Mouse (Mus musculus) midbrain, embryonic 16.5 days (tissue): ENCODE results near the gene Upp2. TPM values are rescaled to one million over a fixed set of nuclear protein-coding genes. Genes with fewer than 3 reads are reported as not detected.

Experiments used
- ATAC-seq: fragments of 200-750 bp; cut with Nextera tagmentation; 2 replicates; pipeline ENCODE4 v1.8.0; 2017; ENCODE audit warnings: moderate TSS enrichment
- H3K27ac ChIP-seq: fragments of 300-500 bp; sonication (generic); 2 replicates; pipeline ENCODE4 v1.5.1; 2014; ENCODE audit warnings: mild to moderate bottlenecking, low read length, mixed read lengths
- H3K27me3 ChIP-seq: fragments of 300-500 bp; sonication (generic); 2 replicates; pipeline ENCODE4 v1.6.1; 2014; ENCODE audit warnings: low read depth, low read length, mixed read lengths; ENCODE audit not compliant: control insufficient read depth, insufficient read depth
- H3K36me3 ChIP-seq: fragments of 300-500 bp; sonication (generic); 2 replicates; pipeline ENCODE4 v1.6.1; 2014; ENCODE audit warnings: mild to moderate bottlenecking, low read length, moderate library complexity, mixed read lengths; ENCODE audit not compliant: control insufficient read depth, insufficient read depth
- H3K4me1 ChIP-seq: fragments of 300-500 bp; sonication (generic); 2 replicates; pipeline ENCODE4 v1.6.1; 2014; ENCODE audit warnings: mild to moderate bottlenecking, low read length, mixed read lengths; ENCODE audit not compliant: control insufficient read depth, insufficient read depth
- H3K4me2 ChIP-seq: fragments of 300-500 bp; sonication (generic); 2 replicates; pipeline ENCODE4 v1.6.1; 2014; ENCODE audit warnings: mild to moderate bottlenecking, low read length, mixed read lengths
- H3K4me3 ChIP-seq: fragments of 300-500 bp; sonication (generic); 2 replicates; pipeline ENCODE4 v1.5.1; 2014; ENCODE audit warnings: low read depth, mild to moderate bottlenecking, low read length, moderate library complexity, mixed read lengths
- H3K9ac ChIP-seq: fragments of 300-500 bp; sonication (generic); 2 replicates; pipeline ENCODE4 v1.6.1; 2014; ENCODE audit warnings: low read depth, low read length, mixed read lengths
- H3K9me3 ChIP-seq: fragments of 300-500 bp; sonication (generic); replicated peaks from 2 replicates; pipeline ENCODE4 v1.6.1; 2014; ENCODE audit warnings: mild to moderate bottlenecking, low read length, mixed read lengths; ENCODE audit not compliant: control insufficient read depth, poor library complexity, severe bottlenecking
- WGBS: fragments of 180-500 bp; shearing (Covaris S2); extraction: QIAGEN DNeasy Blood & Tissue Kit; methylation state at CpG from one replicate; pipeline ENCODE4 v1.1.7; 2014; 5-methylcytosine and 5-hydroxymethylcytosine counted together
- polyA plus RNA-seq: library from polyadenylated mRNA; unstranded; fragments of >200 nt; fragmentation: Nextera tagmentation; extraction: Ambion mirVana; gene quantifications from 2 replicates; pipeline ENCODE4 v1.2.1, GENCODE M21; 2015

Gene Upp2
- polyA plus RNA-seq, 1 experiment from 2014 or later: 16.6 TPM

- Histone ChIP-seq H3K27ac (no peak overlapping the region), H3K4me3 (no peak overlapping the region), H3K9me3 (no peaks in the 10 kb centered on the region), H3K4me1 (peaks cover 6% of the 10 kb centered on the region; the same call in 1 of the 2 replicates), H3K36me3 (no peaks in the 10 kb centered on the region), H3K9ac (no peak overlapping the region), H3K4me2 (no peak overlapping the region), H3K27me3 (no peaks in the 10 kb centered on the region)
- ATAC-seq: no peak
- 81% methylated on average over 12 of the region's 12 CpGs for WGBS
These were observed 98.2 kb downstream of the Upp2 start for GRCm38 (mm10) chr2:58665081-58665814.

GRCm38 (mm10) chr2:58667298-58667697 is 100.2 kb downstream of the Upp2 start:
- H3K4me2 ChIP-seq: no peak overlapping the region
- H3K9ac ChIP-seq: no peak overlapping the region
- WGBS: 64% methylated on average over 3 of the region's 3 CpGs
- H3K9me3 ChIP-seq: peaks cover 3% of the 10 kb centered on the region; the same call in 1 of the 2 replicates
- ATAC-seq: peak; percentile 49; the same call in 1 of the 2 replicates
- H3K4me1 ChIP-seq: no peaks in the 10 kb centered on the region
- H3K27me3 ChIP-seq: no peaks in the 10 kb centered on the region
- no peak overlapping the region for H3K4me3 ChIP-seq
- H3K27ac ChIP-seq: no peak overlapping the region
- H3K36me3 ChIP-seq: no peaks in the 10 kb centered on the region

- Histone ChIP-seq H3K9me3 (peaks cover 3% of the 10 kb centered on the region; the same call in 1 of the 2 replicates), H3K4me1 (no peaks in the 10 kb centered on the region), H3K4me2 (no peak overlapping the region), H3K27me3 (no peaks in the 10 kb centered on the region), H3K27ac (no peak overlapping the region), H3K4me3 (no peak overlapping the region), H3K36me3 (no peaks in the 10 kb centered on the region), H3K9ac (no peak overlapping the region)
- ATAC-seq: 0 out of 2 replicates have a peak, but pooled peaks have one; percentile 49
- 55% methylated on average over 9 of the region's 9 CpGs for WGBS
These were observed 100.9 kb downstream of the Upp2 start for GRCm38 (mm10) chr2:58667991-58668390.

GRCm38 (mm10) chr2:58669114-58669513 is 102.0 kb downstream of the Upp2 start:
- no peaks in the 10 kb centered on the region for H3K4me1 ChIP-seq
- no peak overlapping the region for H3K4me2 ChIP-seq
- H3K36me3 ChIP-seq: no peaks in the 10 kb centered on the region
- no peak overlapping the region for H3K4me3 ChIP-seq
- 93% methylated on average over 3 of the region's 3 CpGs for WGBS
- no peak overlapping the region for H3K9ac ChIP-seq
- H3K27ac ChIP-seq: no peak overlapping the region
- peaks cover 8% of the 10 kb centered on the region; the same call in 1 of the 2 replicates for H3K9me3 ChIP-seq
- ATAC-seq: no peak
- H3K27me3 ChIP-seq: no peaks in the 10 kb centered on the region

- peaks cover 8% of the 10 kb centered on the region; the same call in 1 of the 2 replicates for H3K9me3 ChIP-seq
- ATAC-seq: no peak
- H3K27ac ChIP-seq: no peak overlapping the region
- no peaks in the 10 kb centered on the region for H3K27me3 ChIP-seq
- WGBS: 86% methylated on average over 2 of the region's 2 CpGs
- H3K9ac ChIP-seq: no peak overlapping the region
- H3K4me2 ChIP-seq: no peak overlapping the region
- H3K4me1 ChIP-seq: no peaks in the 10 kb centered on the region
- no peaks in the 10 kb centered on the region for H3K36me3 ChIP-seq
- H3K4me3 ChIP-seq: no peak overlapping the region
These were observed 105.4 kb downstream of the Upp2 start for GRCm38 (mm10) chr2:58672520-58672919.

GRCm38 (mm10) chr2:58679968-58680367 is 112.9 kb downstream of the Upp2 start:
- Histone ChIP-seq H3K27ac (no peak overlapping the region), H3K27me3 (no peaks in the 10 kb centered on the region), H3K9ac (no peak overlapping the region), H3K4me2 (no peak overlapping the region), H3K4me3 (no peak overlapping the region), H3K4me1 (no peaks in the 10 kb centered on the region), H3K9me3 (no peaks in the 10 kb centered on the region), H3K36me3 (no peaks in the 10 kb centered on the region)
- WGBS: 86% methylated on average over 12 of the region's 12 CpGs
- no peak for ATAC-seq

- Histone ChIP-seq H3K36me3 (no peaks in the 10 kb centered on the region), H3K9me3 (no peaks in the 10 kb centered on the region), H3K27ac (no peak overlapping the region), H3K9ac (no peak overlapping the region), H3K27me3 (no peaks in the 10 kb centered on the region), H3K4me2 (no peak overlapping the region), H3K4me1 (no peaks in the 10 kb centered on the region), H3K4me3 (no peak overlapping the region)
- 35% methylated on average over 6 of the region's 6 CpGs for WGBS
- peak; percentile 60; the same call in 1 of the 2 replicates for ATAC-seq
These were observed 113.7 kb downstream of the Upp2 start for GRCm38 (mm10) chr2:58680794-58681193.

- no peaks in the 10 kb centered on the region for H3K9me3 ChIP-seq
- no peak overlapping the region for H3K4me3 ChIP-seq
- ATAC-seq: no peak
- H3K9ac ChIP-seq: no peak overlapping the region
- WGBS: 69% methylated on average over 3 of the region's 3 CpGs
- no peaks in the 10 kb centered on the region for H3K4me1 ChIP-seq
- H3K36me3 ChIP-seq: no peaks in the 10 kb centered on the region
- H3K27me3 ChIP-seq: no peaks in the 10 kb centered on the region
- no peak overlapping the region for H3K27ac ChIP-seq
- no peak overlapping the region for H3K4me2 ChIP-seq
These were observed 114.3 kb downstream of the Upp2 start for GRCm38 (mm10) chr2:58681394-58681793.

GRCm38 (mm10) chr2:58697501-58697900 is 130.4 kb downstream of the Upp2 start:
- Histone ChIP-seq H3K9ac (no peak overlapping the region), H3K27ac (no peak overlapping the region), H3K4me2 (no peak overlapping the region), H3K4me1 (no peaks in the 10 kb centered on the region), H3K4me3 (no peak overlapping the region), H3K27me3 (no peaks in the 10 kb centered on the region), H3K36me3 (no peaks in the 10 kb centered on the region), H3K9me3 (no peaks in the 10 kb centered on the region)
- 80% methylated on average over 8 of the region's 8 CpGs for WGBS
- no peak for ATAC-seq
